Mouse (Mus musculus) liver, embryonic 14.5 days (tissue): ENCODE results near the gene Gas2l2. TPM values are rescaled to one million over a fixed set of nuclear protein-coding genes. Genes with fewer than 3 reads are reported as not detected.
A peak's percentile ranks its signal among the peaks of the same experiment; 100 is the strongest.

Source experiments
- ATAC-seq: fragments of 200-750 bp; cut with Nextera tagmentation; 2 replicates; pipeline ENCODE4 v1.8.0; 2017; ENCODE audit warnings: moderate number of reproducible peaks, mild to moderate bottlenecking, moderate library complexity; ENCODE audit not compliant: insufficient read depth
- DNase-seq, 3 experiments: peaks; one replicate each; pipeline ENCODE4 v3.0.0-alpha.2; 2012 to 2013; ENCODE audit warnings: low read depth in 3 of 3, low spot score in 3 of 3
- H3K27ac ChIP-seq: fragments of 300-500 bp; sonication (generic); 2 replicates; pipeline ENCODE4 v1.5.1; 2014; ENCODE audit warnings: moderate library complexity, mild to moderate bottlenecking, control low read depth, inconsistent platforms
- H3K27me3 ChIP-seq: fragments of 300-500 bp; sonication (generic); 2 replicates; pipeline ENCODE4 v1.6.1; 2014; ENCODE audit warnings: mild to moderate bottlenecking, low read length, moderate library complexity; ENCODE audit not compliant: control insufficient read depth, insufficient read depth
- H3K36me3 ChIP-seq: fragments of 300-500 bp; sonication (generic); replicated peaks from 2 replicates; pipeline ENCODE4 v1.6.1; 2014; ENCODE audit warnings: low read depth; ENCODE audit not compliant: control insufficient read depth, insufficient read depth
- H3K4me1 ChIP-seq, 2 experiments: fragments of 200-500 bp in 1 of 2; fragments of 300-500 bp in 1 of 2; sonication (generic) in 1 of 2; replicated peaks; 2 replicates each; pipeline ENCODE4 v1.6.1; 2012 to 2014; ENCODE audit warnings: antibody characterized with exemption in 1 of 2, inconsistent platforms in 1 of 2, low read length in 1 of 2; ENCODE audit not compliant: control insufficient read depth in 2 of 2, insufficient read depth in 2 of 2
- H3K4me2 ChIP-seq: fragments of 300-500 bp; sonication (generic); 2 replicates; pipeline ENCODE4 v1.6.1; 2014; ENCODE audit warnings: low read depth, mild to moderate bottlenecking, control low read depth, moderate library complexity
- H3K4me3 ChIP-seq, 2 experiments: fragments of 200-500 bp in 1 of 2; fragments of 300-500 bp in 1 of 2; sonication (generic) in 1 of 2; 2 replicates each; pipeline ENCODE4 v1.5.1; 2012 to 2014; ENCODE audit warnings: low read depth in 2 of 2, low read length in 2 of 2, mild to moderate bottlenecking in 2 of 2, control low read depth in 1 of 2, inconsistent platforms in 1 of 2, moderate library complexity in 1 of 2; ENCODE audit not compliant: insufficient read depth in 1 of 2
- H3K9ac ChIP-seq: fragments of 300-500 bp; sonication (generic); replicated peaks from 2 replicates; pipeline ENCODE4 v1.6.1; 2014; ENCODE audit warnings: mild to moderate bottlenecking, control low read depth, moderate library complexity
- H3K9me3 ChIP-seq: fragments of 300-500 bp; sonication (generic); 2 replicates; pipeline ENCODE4 v1.6.1; 2016; ENCODE audit warnings: low read length, mixed read lengths; ENCODE audit not compliant: control insufficient read depth
- CTCF ChIP-seq: IDR thresholded peaks from 2 replicates; pipeline ENCODE4 v1.5.1; 2016; ENCODE audit warnings: antibody characterized with exemption, low read depth, control low read depth
- EP300 ChIP-seq: IDR thresholded peaks from 2 replicates; pipeline ENCODE4 v1.6.1; 2016; ENCODE audit warnings: antibody characterized with exemption, low read depth
- WGBS: fragments of 180-500 bp; shearing (Covaris S2); extraction: QIAGEN DNeasy Blood & Tissue Kit; methylation state at CpG from one replicate; pipeline ENCODE4 v1.1.7; 2014; ENCODE audit not compliant: insufficient replicate concordance; 5-methylcytosine and 5-hydroxymethylcytosine counted together
- polyA plus RNA-seq, 2 experiments: library from polyadenylated mRNA; depleted of rRNA in 1 of 2; stranded (reverse) in 1 of 2; unstranded in 1 of 2; fragments of >200 nt; fragmentation: Nextera tagmentation in 1 of 2; extraction: Ambion mirVana in 1 of 2; gene quantifications; 2 replicates each; pipeline versions ENCODE4 v1.2.1 to v1.2.3; 2012 to 2014

The Gas2l2 gene
- polyA plus RNA-seq, 2 experiments, result not detected

- TF ChIP-seq EP300, result no peak
- TF ChIP-seq CTCF, result peak; percentile 17; the same call in 1 of the 2 replicates
- H3K4me2 ChIP-seq, result peak overlapping the region; percentile 37
- no peak overlapping the region for H3K9ac ChIP-seq
- 0 out of 4 replicates have a peak overlapping the region, but pooled peaks of 1 of the 2 experiments have one; percentile 12 for H3K4me3 ChIP-seq
- H3K4me1 ChIP-seq, result peaks cover 0 to 3% of the 10 kb centered on the region in 2 experiments; a peak in 2 of 4 replicates
- H3K36me3 ChIP-seq, result no peaks in the 10 kb centered on the region
- H3K9me3 ChIP-seq, result no peaks in the 10 kb centered on the region
- H3K27me3 ChIP-seq, result peaks cover 47% of the 10 kb centered on the region
- no peak for ATAC-seq
- DNase-seq, result no peak
- no peak overlapping the region for H3K27ac ChIP-seq
- 19% methylated on average over 19 of the region's 19 CpGs for WGBS
These were observed 15.7 kb upstream of the Gas2l2 start for GRCm38 (mm10) chr11:83445001-83445400.

GRCm38 (mm10) chr11:83443824-83444223 lies 14.6 kb upstream of the Gas2l2 start:
- Histone ChIP-seq H3K9me3 (no peaks in the 10 kb centered on the region), H3K9ac (no peak overlapping the region), H3K4me2 (no peak overlapping the region), H3K27ac (no peak overlapping the region), H3K36me3 (no peaks in the 10 kb centered on the region), H3K4me3 (no peak overlapping the region), H3K27me3 (peaks cover 47% of the 10 kb centered on the region), H3K4me1 (peaks cover 0 to 1% of the 10 kb centered on the region in 2 experiments; a peak in 2 of 4 replicates)
- TF ChIP-seq CTCF (no peak), EP300 (no peak)
- no peak for ATAC-seq
- WGBS, result 4% methylated on average over 7 of the region's 7 CpGs
- no peak for DNase-seq

- Histone ChIP-seq H3K9me3 (no peaks in the 10 kb centered on the region), H3K27ac (no peak overlapping the region), H3K4me3 (no peak overlapping the region), H3K36me3 (no peaks in the 10 kb centered on the region), H3K9ac (no peak overlapping the region), H3K4me2 (no peak overlapping the region), H3K4me1 (no peaks in the 10 kb centered on the region), H3K27me3 (peaks cover 47% of the 10 kb centered on the region)
- TF ChIP-seq EP300 (no peak), CTCF (peak; percentile 72)
- DNase-seq (peak; percentile 18 to 44 (median 34)), ATAC-seq (no peak)
- WGBS, result 11% methylated on average over 29 of the region's 29 CpGs
These were observed 13.5 kb upstream of the Gas2l2 start for GRCm38 (mm10) chr11:83442596-83443267.

- no peaks in the 10 kb centered on the region for H3K36me3 ChIP-seq
- no peak overlapping the region for H3K9ac ChIP-seq
- H3K9me3 ChIP-seq, result no peaks in the 10 kb centered on the region
- ATAC-seq (no peak), DNase-seq (no peak)
- no peaks in the 10 kb centered on the region for H3K4me1 ChIP-seq
- TF ChIP-seq EP300, result no peak
- no peak for TF ChIP-seq CTCF
- H3K27ac ChIP-seq, result no peak overlapping the region
- no peak overlapping the region for H3K4me3 ChIP-seq
- 39% methylated on average over 7 of the region's 7 CpGs for WGBS
- peak overlapping the region; percentile 72 for H3K4me2 ChIP-seq
- peaks cover 47% of the 10 kb centered on the region for H3K27me3 ChIP-seq
These were observed 12.0 kb upstream of the Gas2l2 start for GRCm38 (mm10) chr11:83441235-83441634.
